Mouse (Mus musculus) splenic B cell, adult 2 months (primary cell): ENCODE measurements around the gene Cog3.
A peak's percentile ranks its signal among the peaks of the same experiment; 100 is the strongest.

Source experiments
- DNase-seq: peaks from one replicate; pipeline ENCODE4 v3.0.0-alpha.2; 2011; ENCODE audit warnings: low read depth, low spot score
- H3K27me3 ChIP-seq: 2 replicates; pipeline ENCODE4 v1.6.1; 2012; ENCODE audit warnings: mild to moderate bottlenecking, low read length, moderate library complexity, mixed read lengths; ENCODE audit not compliant: control insufficient read depth, poor library complexity, insufficient read depth, severe bottlenecking
- H3K36me3 ChIP-seq: 2 replicates; pipeline ENCODE4 v1.6.1; 2012; ENCODE audit warnings: mild to moderate bottlenecking, low read length, moderate library complexity, mixed read lengths; ENCODE audit not compliant: control insufficient read depth, poor library complexity, insufficient read depth, severe bottlenecking

Cog3 gene

GRCm38 (mm10) chr14:75696096-75696495 lies 58.2 kb downstream of the Cog3 start:
- no peak for DNase-seq
- Histone ChIP-seq H3K36me3 (no peaks in the 10 kb centered on the region), H3K27me3 (no peaks in the 10 kb centered on the region)

GRCm38 (mm10) chr14:75690428-75690827 lies 63.9 kb downstream of the Cog3 start:
- no peaks in the 10 kb centered on the region for H3K27me3 ChIP-seq
- no peaks in the 10 kb centered on the region for H3K36me3 ChIP-seq
- DNase-seq: no peak

- Histone ChIP-seq H3K36me3 (no peaks in the 10 kb centered on the region), H3K27me3 (no peaks in the 10 kb centered on the region)
- no peak for DNase-seq
Measured at GRCm38 (mm10) chr14:75676316-75676715, 78.0 kb downstream of the Cog3 start.

GRCm38 (mm10) chr14:75669085-75669645 lies 85.2 kb downstream of the Cog3 start:
- DNase-seq: peak; percentile 1
- H3K27me3 ChIP-seq: no peaks in the 10 kb centered on the region
- H3K36me3 ChIP-seq: no peaks in the 10 kb centered on the region

- Histone ChIP-seq H3K36me3 (no peaks in the 10 kb centered on the region), H3K27me3 (no peaks in the 10 kb centered on the region)
- DNase-seq: no peak
Measured at GRCm38 (mm10) chr14:75665430-75666180, 88.7 kb downstream of the Cog3 start.

- no peaks in the 10 kb centered on the region for H3K27me3 ChIP-seq
- DNase-seq: no peak
- no peaks in the 10 kb centered on the region for H3K36me3 ChIP-seq
Measured at GRCm38 (mm10) chr14:75661548-75661947, 92.8 kb downstream of the Cog3 start.

- Histone ChIP-seq H3K36me3 (no peaks in the 10 kb centered on the region), H3K27me3 (no peaks in the 10 kb centered on the region)
- DNase-seq: no peak
Measured at GRCm38 (mm10) chr14:75660936-75661335, 93.4 kb downstream of the Cog3 start.
